Mouse (Mus musculus) forebrain, embryonic 14.5 days (tissue): Measurements from ENCODE around the gene Art2b. TPM values are rescaled to one million over a fixed set of nuclear protein-coding genes. Genes with fewer than 3 reads are reported as not detected.

Source experiments
- ATAC-seq: fragments of 200-750 bp; cut with Nextera tagmentation; 2 replicates; pipeline ENCODE4 v1.8.0; 2017; ENCODE audit warnings: mild to moderate bottlenecking, moderate library complexity
- DNase-seq: peaks from one replicate; pipeline ENCODE4 v3.0.0-alpha.2; 2015; ENCODE audit warnings: low spot score
- H3K27ac ChIP-seq: fragments of 300-500 bp; sonication (generic); 2 replicates; pipeline ENCODE4 v1.5.1; 2014; ENCODE audit warnings: low read depth, mild to moderate bottlenecking, control low read depth, low read length, moderate library complexity
- H3K27me3 ChIP-seq: fragments of 300-500 bp; sonication (generic); replicated peaks from 2 replicates; pipeline ENCODE4 v1.6.1; 2014; ENCODE audit warnings: low read length, control low read depth, mixed read lengths; ENCODE audit not compliant: control insufficient read depth, insufficient read depth
- H3K36me3 ChIP-seq: fragments of 300-500 bp; sonication (generic); 2 replicates; pipeline ENCODE4 v1.6.1; 2014; ENCODE audit warnings: low read length, control low read depth; ENCODE audit not compliant: control insufficient read depth, insufficient read depth
- H3K4me1 ChIP-seq: fragments of 300-500 bp; sonication (generic); 2 replicates; pipeline ENCODE4 v1.6.1; 2014; ENCODE audit warnings: antibody characterized with exemption, low read length, control low read depth; ENCODE audit not compliant: control insufficient read depth, insufficient read depth
- H3K4me2 ChIP-seq: fragments of 300-500 bp; sonication (generic); 2 replicates; pipeline ENCODE4 v1.6.1; 2014; ENCODE audit warnings: mild to moderate bottlenecking, control low read depth, low read length
- H3K4me3 ChIP-seq: fragments of 300-500 bp; sonication (generic); 2 replicates; pipeline ENCODE4 v1.5.1; 2014; ENCODE audit warnings: low read depth, low read length, control low read depth
- H3K9ac ChIP-seq: fragments of 300-500 bp; sonication (generic); 2 replicates; pipeline ENCODE4 v1.6.1; 2014; ENCODE audit warnings: mild to moderate bottlenecking, low read length, control low read depth, moderate library complexity
- H3K9me3 ChIP-seq: fragments of 300-500 bp; sonication (generic); replicated peaks from 2 replicates; pipeline ENCODE4 v1.6.1; 2016; ENCODE audit warnings: low read length, control low read depth, mixed read lengths; ENCODE audit not compliant: control insufficient read depth
- WGBS: fragments of 180-500 bp; shearing (Covaris S2); extraction: QIAGEN DNeasy Blood & Tissue Kit; methylation state at CpG from one replicate; pipeline ENCODE4 v1.1.7; 2014; 5-methylcytosine and 5-hydroxymethylcytosine counted together
- polyA plus RNA-seq: library from polyadenylated mRNA; unstranded; fragments of >200 nt; fragmentation: Nextera tagmentation; extraction: Ambion mirVana; gene quantifications from 2 replicates; pipeline ENCODE4 v1.2.1, GENCODE M21; 2014

Art2b gene
- polyA plus RNA-seq, 1 experiment from 2014 or later = not detected

DNA sequence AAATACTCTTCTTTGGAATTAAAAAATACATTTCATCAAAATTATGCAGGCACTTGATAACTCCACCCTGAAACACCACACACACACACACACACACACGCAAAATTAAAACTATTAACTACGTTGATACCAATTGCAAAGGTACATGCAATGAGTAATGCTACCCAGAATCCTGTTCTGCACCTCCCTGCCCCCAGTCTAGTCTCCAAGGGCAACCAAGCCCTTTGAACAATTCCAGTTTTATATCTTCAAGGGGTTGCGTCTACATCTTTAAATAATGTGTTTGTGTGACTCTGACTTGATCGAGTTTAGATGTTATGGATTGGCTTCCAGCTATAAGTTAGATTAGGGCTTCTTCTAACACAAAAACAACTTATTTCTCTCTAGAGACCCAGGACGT, 49.9 kb downstream of the Art2b start:
- 80% methylated on average over 5 of the region's 5 CpGs for WGBS
- DNase-seq (no peak), ATAC-seq (no peak)
- H3K9me3 ChIP-seq = no peaks in the 10 kb centered on the region
- H3K4me2 ChIP-seq = no peak overlapping the region
- H3K4me1 ChIP-seq = no peaks in the 10 kb centered on the region
- H3K27me3 ChIP-seq = no peaks in the 10 kb centered on the region
- H3K27ac ChIP-seq = no peak overlapping the region
- H3K9ac ChIP-seq = no peak overlapping the region
- no peak overlapping the region for H3K4me3 ChIP-seq
- H3K36me3 ChIP-seq = no peaks in the 10 kb centered on the region

DNA sequence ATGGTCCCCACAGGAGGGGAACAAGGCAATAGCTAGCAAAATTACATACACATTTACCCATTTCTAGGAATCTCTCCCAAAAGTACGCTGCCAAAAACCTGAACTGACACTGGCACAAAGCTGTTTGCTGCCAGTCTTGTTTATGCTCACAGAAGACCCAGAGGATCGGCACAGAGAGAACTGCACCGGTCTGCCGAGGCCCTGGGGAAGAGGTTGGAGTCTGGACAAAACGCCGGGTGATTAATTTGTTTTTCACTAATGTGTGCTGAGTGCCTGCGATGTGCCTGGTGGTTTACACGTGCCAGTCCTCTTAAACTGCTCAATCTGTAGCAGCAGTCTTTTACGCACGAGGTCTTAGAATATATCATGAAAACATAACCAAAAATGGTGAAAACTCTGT, 50.3 kb downstream of the Art2b start:
- ATAC-seq (no peak), DNase-seq (no peak)
- Histone ChIP-seq H3K27me3 (no peaks in the 10 kb centered on the region), H3K9ac (no peak overlapping the region), H3K4me1 (no peaks in the 10 kb centered on the region), H3K4me2 (no peak overlapping the region), H3K4me3 (no peak overlapping the region), H3K27ac (no peak overlapping the region), H3K36me3 (no peaks in the 10 kb centered on the region), H3K9me3 (no peaks in the 10 kb centered on the region)
- WGBS = 76% methylated on average over 10 of the region's 10 CpGs

DNA sequence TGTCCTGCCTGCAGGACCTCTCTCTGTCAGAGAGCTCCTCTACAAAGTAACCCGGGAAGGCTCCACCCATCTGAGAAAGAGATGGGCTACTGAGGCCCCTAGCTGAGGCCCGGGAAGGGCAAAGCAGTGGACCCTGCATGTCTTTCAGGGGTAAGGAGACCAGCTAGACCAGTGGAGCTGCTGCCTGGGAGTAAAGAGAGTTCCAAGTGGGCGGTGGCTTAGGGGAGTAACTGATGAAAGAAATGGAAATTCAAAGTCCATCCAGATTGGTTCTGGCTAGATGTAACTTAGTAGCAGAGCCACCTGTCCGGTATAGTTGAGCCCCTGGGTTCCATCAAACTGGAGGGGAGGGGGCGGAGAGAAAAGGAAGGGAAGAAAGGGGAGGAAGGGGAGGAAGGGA, 51.0 kb downstream of the Art2b start:
- H3K4me1 ChIP-seq = no peaks in the 10 kb centered on the region
- H3K27me3 ChIP-seq = no peaks in the 10 kb centered on the region
- H3K36me3 ChIP-seq = no peaks in the 10 kb centered on the region
- H3K4me2 ChIP-seq = no peak overlapping the region
- no peak overlapping the region for H3K9ac ChIP-seq
- no peak overlapping the region for H3K4me3 ChIP-seq
- H3K9me3 ChIP-seq = no peaks in the 10 kb centered on the region
- no peak overlapping the region for H3K27ac ChIP-seq
- DNase-seq = no peak
- 23% methylated on average over 5 of the region's 5 CpGs for WGBS
- ATAC-seq = no peak

Other genes with a start within 250 kb of the Art2b start
- 5.8 and 6.5 TPM in 2 replicates for gene Arap1, start 237.5 kb downstream of the Art2b start, polyA plus RNA-seq
- gene Gm45837, start 174.7 kb downstream of the Art2b start, polyA plus RNA-seq = not detected in 2 replicates
- gene Pde2a, start 163.9 kb downstream of the Art2b start, polyA plus RNA-seq = 27.0 and 34.7 TPM in 2 replicates
- gene Clpb, start 78.0 kb upstream of the Art2b start, polyA plus RNA-seq = 31.9 and 44.1 TPM in 2 replicates
- gene Phox2a, start 232.7 kb upstream of the Art2b start, polyA plus RNA-seq = not detected in 2 replicates